Mouse (Mus musculus): ENCODE results near the gene Col25a1.

Col25a1 gene

GRCm38 (mm10) chr3:130242647-130243296 lies 111.5 kb downstream of the Col25a1 start:
- DNase-seq (ENCODE audit: low spot score in 2 of 2): no peak

GRCm38 (mm10) chr3:130252355-130252754 lies 121.1 kb downstream of the Col25a1 start:
- DNase-seq (ENCODE audit: low spot score in 2 of 2): no peak

- no peak for DNase-seq (ENCODE audit: low spot score in 2 of 2)
Measured at GRCm38 (mm10) chr3:130256059-130256458, 124.8 kb downstream of the Col25a1 start.

GRCm38 (mm10) chr3:130256610-130257009 lies 125.3 kb downstream of the Col25a1 start:
- DNase-seq (ENCODE audit: low spot score in 2 of 2): no peak

- no peak for DNase-seq (ENCODE audit: low spot score in 2 of 2)
Measured at GRCm38 (mm10) chr3:130259670-130260069, 128.4 kb downstream of the Col25a1 start.

- no peak for DNase-seq (ENCODE audit: low spot score in 2 of 2)
Measured at GRCm38 (mm10) chr3:130260316-130260715, 129.0 kb downstream of the Col25a1 start.

- DNase-seq (ENCODE audit: low spot score in 2 of 2): peak; percentile 13 to 34
Measured at GRCm38 (mm10) chr3:130265104-130265503, 133.8 kb downstream of the Col25a1 start.

GRCm38 (mm10) chr3:130270509-130270908 lies 139.2 kb downstream of the Col25a1 start:
- DNase-seq (ENCODE audit: low spot score in 2 of 2): no peak

- DNase-seq (ENCODE audit: low spot score in 2 of 2): no peak
Measured at GRCm38 (mm10) chr3:130273949-130274348, 142.6 kb downstream of the Col25a1 start.

GRCm38 (mm10) chr3:130278298-130279050 lies 147.2 kb downstream of the Col25a1 start:
- DNase-seq (ENCODE audit: low spot score in 2 of 2): no peak

GRCm38 (mm10) chr3:130283011-130283760 lies 151.9 kb downstream of the Col25a1 start:
- DNase-seq (ENCODE audit: low spot score in 2 of 2): no peak

GRCm38 (mm10) chr3:130288102-130288501 lies 156.8 kb downstream of the Col25a1 start:
- no peak for DNase-seq (ENCODE audit: low spot score in 2 of 2)

- no peak for DNase-seq (ENCODE audit: low spot score in 2 of 2)
Measured at GRCm38 (mm10) chr3:130288756-130289155, 157.5 kb downstream of the Col25a1 start.

GRCm38 (mm10) chr3:130289220-130289619 lies 157.9 kb downstream of the Col25a1 start:
- no peak for DNase-seq (ENCODE audit: low spot score in 2 of 2)

GRCm38 (mm10) chr3:130290175-130290574 lies 158.9 kb downstream of the Col25a1 start:
- DNase-seq (ENCODE audit: low spot score in 2 of 2): no peak

- DNase-seq (ENCODE audit: low spot score in 2 of 2): no peak
Measured at GRCm38 (mm10) chr3:130290672-130291071, 159.4 kb downstream of the Col25a1 start.

- DNase-seq (ENCODE audit: low spot score in 2 of 2): no peak
Measured at GRCm38 (mm10) chr3:130291926-130292325, 160.6 kb downstream of the Col25a1 start.

GRCm38 (mm10) chr3:130300530-130300929 lies 169.2 kb downstream of the Col25a1 start:
- DNase-seq (ENCODE audit: low spot score in 2 of 2): no peak

GRCm38 (mm10) chr3:130303597-130303996 lies 172.3 kb downstream of the Col25a1 start:
- no peak for DNase-seq (ENCODE audit: low spot score in 2 of 2)

- no peak for DNase-seq (ENCODE audit: low spot score in 2 of 2)
Measured at GRCm38 (mm10) chr3:130304827-130305226, 173.5 kb downstream of the Col25a1 start.

- DNase-seq (ENCODE audit: low spot score in 2 of 2): no peak
Measured at GRCm38 (mm10) chr3:130305686-130306085, 174.4 kb downstream of the Col25a1 start.

- no peak for DNase-seq (ENCODE audit: low spot score in 2 of 2)
Measured at GRCm38 (mm10) chr3:130309277-130309676, 178.0 kb downstream of the Col25a1 start.
